Mouse (Mus musculus) telencephalon, adult 2 months (tissue): ENCODE data around the gene Wdr43.
A peak's percentile ranks its signal among the peaks of the same experiment; 100 is the strongest.

ENCODE experiments used
- DNase-seq: peaks from one replicate; pipeline ENCODE4 v3.0.0-alpha.2; 2011; ENCODE audit warnings: low read depth, low spot score

Gene Wdr43

GRCm38 (mm10) chr17:71662751-71663250 lies 47.1 kb downstream of the Wdr43 start:
- peak; percentile 41 for DNase-seq

- DNase-seq = no peak
Observed at GRCm38 (mm10) chr17:71663491-71663890, 47.8 kb downstream of the Wdr43 start.

GRCm38 (mm10) chr17:71664172-71664571 lies 48.5 kb downstream of the Wdr43 start:
- DNase-seq = no peak

- no peak for DNase-seq
Observed at GRCm38 (mm10) chr17:71665201-71665600, 49.5 kb downstream of the Wdr43 start.

GRCm38 (mm10) chr17:71669511-71669910 lies 53.8 kb downstream of the Wdr43 start:
- no peak for DNase-seq

- DNase-seq = no peak
Observed at GRCm38 (mm10) chr17:71671840-71672546, 56.3 kb downstream of the Wdr43 start.

GRCm38 (mm10) chr17:71673092-71673491 lies 57.4 kb downstream of the Wdr43 start, which contains the start of gene Togaram2:
Togaram2 (plus strand) TSS chr17:71673261.
- no peak for DNase-seq

- DNase-seq = no peak
Observed at GRCm38 (mm10) chr17:71673936-71674335, 58.2 kb downstream of the Wdr43 start.

GRCm38 (mm10) chr17:71674886-71675285 lies 59.2 kb downstream of the Wdr43 start:
- DNase-seq = no peak

- DNase-seq = no peak
Observed at GRCm38 (mm10) chr17:71681666-71682065, 66.0 kb downstream of the Wdr43 start.

GRCm38 (mm10) chr17:71682379-71682778 lies 66.7 kb downstream of the Wdr43 start:
- DNase-seq = no peak

- DNase-seq = no peak
Observed at GRCm38 (mm10) chr17:71683281-71683680, 67.6 kb downstream of the Wdr43 start.

GRCm38 (mm10) chr17:71684103-71684608 lies 68.5 kb downstream of the Wdr43 start:
- no peak for DNase-seq

- DNase-seq = no peak
Observed at GRCm38 (mm10) chr17:71687436-71687835, 71.7 kb downstream of the Wdr43 start.

- DNase-seq = no peak
Observed at GRCm38 (mm10) chr17:71689903-71690302, 74.2 kb downstream of the Wdr43 start.

GRCm38 (mm10) chr17:71691361-71691875 lies 75.7 kb downstream of the Wdr43 start:
- no peak for DNase-seq

- DNase-seq = peak; percentile 64
Observed at GRCm38 (mm10) chr17:71693313-71693712, 77.6 kb downstream of the Wdr43 start.

GRCm38 (mm10) chr17:71693780-71694179 lies 78.1 kb downstream of the Wdr43 start:
- DNase-seq = no peak

- DNase-seq = no peak
Observed at GRCm38 (mm10) chr17:71695151-71695550, 79.5 kb downstream of the Wdr43 start.

GRCm38 (mm10) chr17:71695716-71696315 lies 80.1 kb downstream of the Wdr43 start:
- no peak for DNase-seq

- no peak for DNase-seq
Observed at GRCm38 (mm10) chr17:71696396-71696795, 80.7 kb downstream of the Wdr43 start.

GRCm38 (mm10) chr17:71697896-71698618 lies 82.4 kb downstream of the Wdr43 start:
- no peak for DNase-seq
